Mouse (Mus musculus): ENCODE measurements at regions not wholly inside any gene's neighbourhood (a gene's known extent, or its start where the extent isn't known, plus 50 kb on each side); places are given as distances from the start of the nearest gene placed in this dataset.

- Histone ChIP-seq H3K9me3 (ENCODE audit: control insufficient read depth, low read length) (no peaks in the 10 kb centered on the region), H3K27ac (replicated peaks; ENCODE audit: low read depth, low read length) (no peak overlapping the region), H3K27me3 (replicated peaks; ENCODE audit: control insufficient read depth, insufficient read depth, low read length) (no peaks in the 10 kb centered on the region), H3K4me2 (ENCODE audit: low read depth, low read length) (no peak overlapping the region), H3K9ac (ENCODE audit: low read depth, low read length) (no peak overlapping the region), H3K4me3 (ENCODE audit: low read depth, low read length) (no peak overlapping the region), H3K36me3 (ENCODE audit: control insufficient read depth, insufficient read depth, low read length) (no peaks in the 10 kb centered on the region), H3K4me1 (ENCODE audit: control insufficient read depth, insufficient read depth, low read length) (no peaks in the 10 kb centered on the region)
- WGBS: 42% methylated on average over 8 of the region's 8 CpGs
- DNase-seq (ENCODE audit: low spot score) (no peak), ATAC-seq (ENCODE audit: low read depth) (no peak)
Measured at GRCm38 (mm10) chr11:111732096-111732495, 666.1 kb downstream of the Kcnj2 start.

GRCm38 (mm10) chr11:111735446-111735845 is 669.5 kb downstream of the Kcnj2 start:
- 90% methylated on average over 1 of the region's 1 CpGs for WGBS
- H3K27ac ChIP-seq (replicated peaks; ENCODE audit: low read depth, low read length): no peak overlapping the region

GRCm38 (mm10) chr11:111735961-111736360 is 670.0 kb downstream of the Kcnj2 start:
- 91% methylated on average over 5 of the region's 5 CpGs for WGBS
- H3K4me1 ChIP-seq (ENCODE audit: control insufficient read depth, insufficient read depth, low read length): no peaks in the 10 kb centered on the region
- no peaks in the 10 kb centered on the region for H3K9me3 ChIP-seq (ENCODE audit: control insufficient read depth, low read length)
- DNase-seq (ENCODE audit: low spot score) (no peak), ATAC-seq (ENCODE audit: low read depth) (no peak)
- no peak overlapping the region for H3K4me2 ChIP-seq (ENCODE audit: low read depth, low read length)
- no peak overlapping the region for H3K4me3 ChIP-seq (ENCODE audit: low read depth, low read length)
- H3K27me3 ChIP-seq (replicated peaks; ENCODE audit: control insufficient read depth, insufficient read depth, low read length): no peaks in the 10 kb centered on the region
- no peak overlapping the region for H3K27ac ChIP-seq (replicated peaks; ENCODE audit: low read depth, low read length)
- no peak overlapping the region for H3K9ac ChIP-seq (ENCODE audit: low read depth, low read length)
- H3K36me3 ChIP-seq (ENCODE audit: control insufficient read depth, insufficient read depth, low read length): no peaks in the 10 kb centered on the region

More at GRCm38 (mm10) chr11:111735446-111735845, 669.5 kb downstream of the Kcnj2 start:
- no peak overlapping the region for H3K4me3 ChIP-seq (ENCODE audit: low read depth, low read length)
- H3K4me1 ChIP-seq (ENCODE audit: control insufficient read depth, insufficient read depth, low read length): no peaks in the 10 kb centered on the region
- no peaks in the 10 kb centered on the region for H3K9me3 ChIP-seq (ENCODE audit: control insufficient read depth, low read length)
- no peak for DNase-seq (ENCODE audit: low spot score)
- no peak overlapping the region for H3K9ac ChIP-seq (ENCODE audit: low read depth, low read length)
- H3K4me2 ChIP-seq (ENCODE audit: low read depth, low read length): no peak overlapping the region
- ATAC-seq (ENCODE audit: low read depth): no peak
- H3K27me3 ChIP-seq (replicated peaks; ENCODE audit: control insufficient read depth, insufficient read depth, low read length): no peaks in the 10 kb centered on the region
- H3K36me3 ChIP-seq (ENCODE audit: control insufficient read depth, insufficient read depth, low read length): no peaks in the 10 kb centered on the region

- Histone ChIP-seq H3K4me2 (ENCODE audit: low read depth, low read length) (no peak overlapping the region), H3K4me3 (ENCODE audit: low read depth, low read length) (no peak overlapping the region), H3K36me3 (ENCODE audit: control insufficient read depth, insufficient read depth, low read length) (no peaks in the 10 kb centered on the region), H3K4me1 (ENCODE audit: control insufficient read depth, insufficient read depth, low read length) (peaks cover 5% of the 10 kb centered on the region), H3K9ac (ENCODE audit: low read depth, low read length) (no peak overlapping the region), H3K9me3 (ENCODE audit: control insufficient read depth, low read length) (no peaks in the 10 kb centered on the region), H3K27me3 (replicated peaks; ENCODE audit: control insufficient read depth, insufficient read depth, low read length) (no peaks in the 10 kb centered on the region), H3K27ac (replicated peaks; ENCODE audit: low read depth, low read length) (no peak overlapping the region)
- DNase-seq (ENCODE audit: low spot score) (no peak), ATAC-seq (ENCODE audit: low read depth) (no peak)
- WGBS: 14% methylated on average over 6 of the region's 6 CpGs
Measured at GRCm38 (mm10) chr11:111743356-111743755, 677.4 kb downstream of the Kcnj2 start.

- ATAC-seq (ENCODE audit: low read depth) (no peak), DNase-seq (ENCODE audit: low spot score) (peak; percentile 63)
- no peaks in the 10 kb centered on the region for H3K9me3 ChIP-seq (ENCODE audit: control insufficient read depth, low read length)
- no peak overlapping the region for H3K4me2 ChIP-seq (ENCODE audit: low read depth, low read length)
- H3K9ac ChIP-seq (ENCODE audit: low read depth, low read length): no peak overlapping the region
- no peaks in the 10 kb centered on the region for H3K36me3 ChIP-seq (ENCODE audit: control insufficient read depth, insufficient read depth, low read length)
- peaks cover 7% of the 10 kb centered on the region for H3K4me1 ChIP-seq (ENCODE audit: control insufficient read depth, insufficient read depth, low read length)
- no peaks in the 10 kb centered on the region for H3K27me3 ChIP-seq (replicated peaks; ENCODE audit: control insufficient read depth, insufficient read depth, low read length)
- H3K4me3 ChIP-seq (ENCODE audit: low read depth, low read length): no peak overlapping the region
- no peak overlapping the region for H3K27ac ChIP-seq (replicated peaks; ENCODE audit: low read depth, low read length)
- WGBS: 43% methylated on average over 7 of the region's 7 CpGs
Measured at GRCm38 (mm10) chr11:111747262-111747946, 681.4 kb downstream of the Kcnj2 start.

GRCm38 (mm10) chr11:111747947-111748322 is 682.0 kb downstream of the Kcnj2 start:
- Histone ChIP-seq H3K9me3 (ENCODE audit: control insufficient read depth, low read length) (no peaks in the 10 kb centered on the region), H3K4me1 (ENCODE audit: control insufficient read depth, insufficient read depth, low read length) (peaks cover 7% of the 10 kb centered on the region), H3K4me2 (ENCODE audit: low read depth, low read length) (no peak overlapping the region), H3K27me3 (replicated peaks; ENCODE audit: control insufficient read depth, insufficient read depth, low read length) (no peaks in the 10 kb centered on the region), H3K9ac (ENCODE audit: low read depth, low read length) (no peak overlapping the region), H3K27ac (replicated peaks; ENCODE audit: low read depth, low read length) (no peak overlapping the region), H3K4me3 (ENCODE audit: low read depth, low read length) (no peak overlapping the region), H3K36me3 (ENCODE audit: control insufficient read depth, insufficient read depth, low read length) (no peaks in the 10 kb centered on the region)
- no peak for ATAC-seq (ENCODE audit: low read depth)
- DNase-seq (ENCODE audit: low spot score): no peak
- WGBS: 58% methylated on average over 2 of the region's 2 CpGs

GRCm38 (mm10) chr11:111748496-111748895 is 682.5 kb downstream of the Kcnj2 start:
- no peak for ATAC-seq (ENCODE audit: low read depth)
- no peaks in the 10 kb centered on the region for H3K9me3 ChIP-seq (ENCODE audit: control insufficient read depth, low read length)

GRCm38 (mm10) chr11:111754735-111755134 is 688.8 kb downstream of the Kcnj2 start:
- no peaks in the 10 kb centered on the region for H3K4me1 ChIP-seq (ENCODE audit: control insufficient read depth, insufficient read depth, low read length)
- H3K27ac ChIP-seq (replicated peaks; ENCODE audit: low read depth, low read length): no peak overlapping the region
- WGBS: 66% methylated on average over 2 of the region's 2 CpGs
- H3K36me3 ChIP-seq (ENCODE audit: control insufficient read depth, insufficient read depth, low read length): no peaks in the 10 kb centered on the region
- no peak overlapping the region for H3K4me3 ChIP-seq (ENCODE audit: low read depth, low read length)
- DNase-seq (ENCODE audit: low spot score): peak; percentile 63
- no peak for ATAC-seq (ENCODE audit: low read depth)
- H3K27me3 ChIP-seq (replicated peaks; ENCODE audit: control insufficient read depth, insufficient read depth, low read length): no peaks in the 10 kb centered on the region
- H3K9me3 ChIP-seq (ENCODE audit: control insufficient read depth, low read length): no peaks in the 10 kb centered on the region
- no peak overlapping the region for H3K4me2 ChIP-seq (ENCODE audit: low read depth, low read length)
- H3K9ac ChIP-seq (ENCODE audit: low read depth, low read length): no peak overlapping the region

More at GRCm38 (mm10) chr11:111748496-111748895, 682.5 kb downstream of the Kcnj2 start:
- WGBS: 97% methylated on average over 1 of the region's 1 CpGs
- no peak overlapping the region for H3K9ac ChIP-seq (ENCODE audit: low read depth, low read length)
- H3K27ac ChIP-seq (replicated peaks; ENCODE audit: low read depth, low read length): no peak overlapping the region
- H3K36me3 ChIP-seq (ENCODE audit: control insufficient read depth, insufficient read depth, low read length): no peaks in the 10 kb centered on the region
- H3K4me2 ChIP-seq (ENCODE audit: low read depth, low read length): no peak overlapping the region
- peaks cover 7% of the 10 kb centered on the region for H3K4me1 ChIP-seq (ENCODE audit: control insufficient read depth, insufficient read depth, low read length)
- no peak for DNase-seq (ENCODE audit: low spot score)
- no peaks in the 10 kb centered on the region for H3K27me3 ChIP-seq (replicated peaks; ENCODE audit: control insufficient read depth, insufficient read depth, low read length)
- no peak overlapping the region for H3K4me3 ChIP-seq (ENCODE audit: low read depth, low read length)

GRCm38 (mm10) chr11:111763081-111763480 is 697.1 kb downstream of the Kcnj2 start:
- ATAC-seq (ENCODE audit: low read depth): no peak
- no peak overlapping the region for H3K9ac ChIP-seq (ENCODE audit: low read depth, low read length)
- H3K4me1 ChIP-seq (ENCODE audit: control insufficient read depth, insufficient read depth, low read length): no peaks in the 10 kb centered on the region
- H3K4me2 ChIP-seq (ENCODE audit: low read depth, low read length): no peak overlapping the region
- no peaks in the 10 kb centered on the region for H3K9me3 ChIP-seq (ENCODE audit: control insufficient read depth, low read length)
- WGBS: 42% methylated on average over 3 of the region's 3 CpGs
- no peak for DNase-seq (ENCODE audit: low spot score)
- no peaks in the 10 kb centered on the region for H3K36me3 ChIP-seq (ENCODE audit: control insufficient read depth, insufficient read depth, low read length)
- no peak overlapping the region for H3K27ac ChIP-seq (replicated peaks; ENCODE audit: low read depth, low read length)
- no peaks in the 10 kb centered on the region for H3K27me3 ChIP-seq (replicated peaks; ENCODE audit: control insufficient read depth, insufficient read depth, low read length)
- H3K4me3 ChIP-seq (ENCODE audit: low read depth, low read length): no peak overlapping the region
